Mouse (Mus musculus): Measurements from ENCODE around the gene Sgms1.
A peak's percentile ranks its signal among the peaks of the same experiment; 100 is the strongest.
"Not testable (repeated sequence)": the region's sequence is repeated elsewhere in the genome, so short reads cannot be mapped to it uniquely, and the experiment has no call there.

The Sgms1 gene

DNA sequence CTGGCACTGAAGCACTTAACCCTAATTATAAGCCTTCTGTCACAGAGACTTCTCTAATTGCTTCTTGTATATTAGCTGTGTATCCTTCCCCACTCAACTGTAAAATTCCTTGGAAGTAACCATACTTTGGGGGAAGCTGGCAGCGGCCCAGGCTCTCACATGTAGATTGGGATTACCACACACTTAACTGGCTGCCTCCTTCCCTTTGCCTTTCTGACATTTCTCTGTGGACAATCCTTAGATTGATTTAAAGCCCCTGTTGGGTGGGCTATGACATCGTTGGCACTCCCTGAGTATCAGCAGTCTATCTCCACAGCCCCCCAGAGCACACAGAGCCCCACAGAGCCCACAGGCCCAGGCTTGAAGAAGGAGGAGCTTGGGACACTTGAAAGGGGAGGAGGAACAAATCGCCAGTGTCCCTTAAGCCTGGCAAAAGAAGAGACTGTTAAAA, 8.0 kb downstream of the Sgms1 start:
- no peak for DNase-seq

DNA sequence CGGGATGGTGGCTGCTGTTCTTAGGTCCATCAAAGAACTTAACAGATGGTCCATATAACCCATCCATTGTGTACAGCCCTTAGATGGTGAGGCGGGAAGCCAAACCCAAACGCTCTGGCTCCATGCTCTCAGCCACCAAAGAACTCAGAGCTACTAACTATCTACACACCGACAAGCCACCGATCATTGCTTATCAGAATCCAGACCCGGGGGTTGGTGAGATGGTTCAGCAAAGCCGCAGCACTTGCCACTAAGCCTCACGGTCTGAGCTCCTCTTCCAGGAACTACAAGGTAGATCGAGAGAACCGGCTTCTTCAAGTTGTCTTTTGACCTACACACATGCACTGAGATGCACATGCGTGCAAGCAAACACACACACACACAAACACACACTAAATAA, 8.8 kb downstream of the Sgms1 start:
- DNase-seq: no peak

DNA sequence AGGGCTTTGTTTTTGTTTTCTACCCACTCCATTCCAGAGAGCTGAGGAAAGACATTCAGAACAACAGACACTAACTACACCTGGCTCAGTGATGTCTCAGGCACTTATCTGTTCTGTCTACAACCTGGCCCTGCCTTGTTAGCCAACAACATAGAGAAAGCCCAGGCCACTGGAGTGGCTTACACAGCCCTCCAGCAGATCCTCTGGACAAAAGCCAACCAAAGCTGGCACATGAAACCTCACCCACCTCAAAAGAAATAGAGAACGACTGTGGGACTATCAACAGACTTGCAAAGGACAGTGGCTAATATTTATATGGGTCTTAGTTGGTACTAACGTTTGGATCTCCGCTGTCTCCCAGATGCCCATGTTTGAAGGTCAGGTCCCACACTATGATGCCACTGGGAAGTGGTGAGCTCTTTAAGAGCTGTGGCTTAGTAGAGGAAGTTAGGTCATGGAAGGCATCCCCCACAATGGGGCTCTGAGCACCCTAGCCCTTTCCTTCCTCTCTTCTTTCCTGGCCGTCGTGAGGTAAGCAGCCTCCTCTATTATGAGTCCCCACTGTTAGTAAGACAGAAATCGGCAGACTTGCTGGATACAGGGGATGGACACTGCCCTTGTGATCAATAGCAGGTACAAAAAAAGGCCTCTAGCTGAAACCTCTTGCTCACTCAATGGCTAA, 10.1 kb downstream of the Sgms1 start:
- no peak for DNase-seq

DNA sequence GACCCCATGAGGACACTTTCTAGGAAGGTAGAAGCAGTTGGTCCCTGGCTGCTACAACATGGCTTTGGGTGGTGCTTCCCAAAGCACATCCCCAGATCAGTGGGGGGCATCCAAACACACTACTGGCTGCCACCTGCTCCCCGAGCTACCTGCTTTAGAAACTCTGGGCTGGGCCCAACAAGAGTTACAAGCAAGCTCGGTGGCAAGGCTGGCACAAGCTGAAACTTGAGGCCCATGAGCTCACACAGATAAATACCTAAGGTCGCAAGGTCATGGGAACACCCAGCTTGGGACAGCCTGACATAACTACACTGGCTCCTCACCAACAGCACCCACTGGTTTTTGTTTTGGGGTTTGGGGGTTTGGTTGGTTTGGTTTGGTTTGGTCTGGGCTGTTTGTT, 10.9 kb downstream of the Sgms1 start:
- no peak for DNase-seq

DNA sequence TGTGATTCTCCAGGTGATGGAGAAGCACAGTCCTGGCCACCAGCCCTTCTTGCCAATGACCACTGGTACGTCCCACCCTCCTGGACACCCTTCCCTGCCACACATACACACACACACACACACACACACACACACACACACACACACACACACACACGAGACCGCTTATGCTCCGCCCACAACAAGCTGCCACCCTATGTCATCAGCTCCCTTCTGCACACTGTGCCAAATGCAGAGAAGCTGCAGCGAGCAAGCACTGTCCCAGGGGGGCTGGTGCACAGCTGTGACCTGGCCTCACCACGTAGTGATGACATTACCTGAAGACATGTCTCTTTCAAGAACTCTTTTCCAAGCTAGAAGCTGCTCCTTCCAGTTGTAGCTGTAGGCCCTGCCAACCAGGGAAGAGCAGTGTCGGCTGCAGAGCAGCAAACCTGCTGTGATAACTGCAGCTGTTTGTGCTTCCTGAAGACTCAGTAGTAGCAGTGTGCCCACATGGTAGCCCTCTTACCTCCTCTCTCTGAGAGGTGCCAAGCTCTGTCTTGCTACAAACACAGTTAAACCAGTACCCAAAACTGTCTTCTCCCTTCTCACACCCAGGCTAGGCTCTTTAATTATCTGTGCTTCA, 11.7 kb downstream of the Sgms1 start:
- DNase-seq: peak; percentile 34 to 35

DNA sequence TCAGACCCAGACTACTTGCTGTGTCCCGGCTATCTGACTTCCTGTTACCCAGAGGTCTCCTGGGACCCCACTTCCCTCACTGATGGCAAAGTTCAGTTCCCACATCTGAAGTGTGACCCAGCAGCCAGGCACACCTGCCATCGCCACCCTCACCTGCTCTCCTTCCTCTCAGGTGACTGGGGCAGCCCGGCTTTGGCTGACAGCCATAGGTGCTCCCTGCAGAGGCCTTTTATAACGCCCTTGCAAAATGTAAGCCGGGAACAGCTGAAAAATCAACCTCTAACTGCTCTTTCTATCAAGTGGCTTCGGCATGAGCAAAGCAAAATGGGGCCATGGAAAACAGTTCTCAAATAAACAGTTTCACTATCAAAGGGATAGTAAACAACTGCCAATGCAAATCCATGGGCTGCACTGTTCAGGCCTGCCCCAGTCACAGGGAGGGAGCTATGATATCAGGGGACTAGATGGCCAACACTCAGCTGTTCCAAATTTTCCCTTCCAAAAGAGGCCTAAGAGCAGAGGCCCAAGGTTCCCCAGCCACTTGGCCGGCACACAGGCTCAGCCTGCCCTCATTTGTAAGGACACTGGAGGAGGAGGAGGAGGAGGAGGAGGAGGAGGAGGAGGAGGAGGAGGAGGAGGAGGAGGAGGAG, 12.5 kb downstream of the Sgms1 start:
- peak; percentile 40 to 45 for DNase-seq

DNA sequence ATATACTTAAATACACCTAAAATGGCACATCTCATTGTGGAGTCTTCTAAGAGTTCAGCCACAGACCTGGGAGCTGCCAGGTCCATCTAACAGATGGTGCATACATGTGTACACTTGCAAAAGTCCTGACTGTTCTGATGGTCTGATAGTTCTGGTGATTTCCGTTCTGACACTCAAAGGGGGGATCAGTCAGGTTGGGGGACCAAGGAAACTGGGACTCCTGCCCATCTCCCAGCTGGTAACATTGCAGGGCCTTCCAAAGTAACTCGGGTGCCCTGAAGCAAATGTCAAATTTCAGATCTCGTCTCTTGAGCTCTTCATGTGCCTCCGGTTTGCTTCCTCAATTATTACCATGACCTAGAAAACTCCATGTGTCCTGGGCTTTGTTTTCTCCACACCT, 13.5 kb downstream of the Sgms1 start:
- peak in 1 of 2 experiments; percentile 36 for DNase-seq

DNA sequence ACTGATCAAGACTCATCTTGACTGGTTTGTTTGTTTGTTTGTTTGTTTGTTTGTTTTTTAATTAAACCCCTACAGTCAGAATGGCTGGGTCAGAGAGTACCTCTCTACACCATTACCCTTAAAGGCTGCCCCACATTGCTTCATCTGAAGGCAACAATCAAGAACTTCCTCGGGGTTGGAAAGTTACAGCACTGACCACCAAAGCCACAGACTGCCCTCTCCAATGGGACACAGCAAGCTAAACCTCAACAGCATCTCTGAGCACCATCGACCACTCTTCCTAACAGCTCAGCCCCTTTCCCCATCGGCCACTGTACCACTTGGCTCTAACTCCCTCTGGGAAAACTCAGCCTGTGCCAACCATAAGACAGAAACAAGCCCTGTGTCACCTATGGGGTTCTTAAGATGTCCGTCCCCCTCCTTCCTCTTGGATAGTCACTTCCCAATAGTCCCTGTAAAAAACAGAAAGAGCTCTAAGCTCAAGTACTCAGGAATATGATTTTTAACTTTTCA, 14.0 kb downstream of the Sgms1 start:
- DNase-seq: no peak

DNA sequence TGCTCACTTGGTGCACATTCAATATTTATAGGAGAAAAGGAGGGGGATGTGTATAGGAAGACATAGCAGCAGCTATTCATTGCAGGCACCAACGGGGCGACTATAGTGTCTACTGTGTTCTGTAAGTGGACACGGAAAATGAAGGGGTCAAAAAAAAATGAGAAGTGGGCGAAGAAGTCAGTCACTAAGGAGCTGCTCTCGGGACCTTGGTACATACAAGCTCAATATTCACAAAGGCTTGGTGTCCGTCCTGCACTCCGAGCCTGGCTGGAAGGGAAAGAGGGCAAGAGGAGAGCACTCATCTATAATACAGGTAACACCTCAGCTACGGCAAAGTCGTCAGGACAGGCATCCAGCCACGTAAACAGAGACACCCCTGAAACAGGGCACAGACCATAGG, 14.8 kb downstream of the Sgms1 start:
- DNase-seq: no peak

DNA sequence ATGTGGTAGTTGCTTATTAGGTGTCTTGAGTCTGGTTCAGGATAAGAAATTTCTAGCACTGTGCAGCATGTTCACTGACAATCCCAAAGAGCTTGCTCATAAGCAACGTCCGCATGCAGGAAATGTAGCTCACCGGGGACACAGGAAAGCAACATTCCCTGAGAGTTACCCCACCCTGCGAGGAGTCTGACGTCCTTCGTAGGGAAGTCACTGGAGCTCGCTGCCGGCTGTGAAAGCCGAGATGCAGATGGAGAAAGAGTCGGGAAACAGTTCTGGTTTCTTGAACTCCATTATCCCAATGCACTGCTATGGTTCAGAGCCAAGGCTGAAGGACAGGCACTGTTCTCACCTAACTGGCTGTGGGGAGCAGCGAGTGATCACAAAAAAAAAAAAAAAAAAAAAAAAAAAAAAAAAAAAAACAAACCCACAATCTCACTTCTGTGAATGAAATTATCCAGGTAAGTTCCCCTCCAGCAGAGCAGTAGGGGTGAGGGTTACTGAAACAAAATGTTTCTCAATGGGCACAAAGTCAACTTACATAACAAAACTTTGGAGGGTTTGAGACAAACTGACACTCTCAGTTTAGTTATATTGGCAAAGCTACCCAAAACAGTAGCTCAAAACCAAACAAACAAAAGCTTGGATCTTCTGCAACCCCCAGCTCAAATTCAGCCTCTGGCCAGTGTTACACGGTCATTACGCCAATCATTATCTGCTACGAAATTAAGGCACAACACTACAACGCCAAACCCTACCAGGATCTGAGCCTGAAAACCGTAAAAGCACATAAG, 15.5 kb downstream of the Sgms1 start:
- no peak for DNase-seq

DNA sequence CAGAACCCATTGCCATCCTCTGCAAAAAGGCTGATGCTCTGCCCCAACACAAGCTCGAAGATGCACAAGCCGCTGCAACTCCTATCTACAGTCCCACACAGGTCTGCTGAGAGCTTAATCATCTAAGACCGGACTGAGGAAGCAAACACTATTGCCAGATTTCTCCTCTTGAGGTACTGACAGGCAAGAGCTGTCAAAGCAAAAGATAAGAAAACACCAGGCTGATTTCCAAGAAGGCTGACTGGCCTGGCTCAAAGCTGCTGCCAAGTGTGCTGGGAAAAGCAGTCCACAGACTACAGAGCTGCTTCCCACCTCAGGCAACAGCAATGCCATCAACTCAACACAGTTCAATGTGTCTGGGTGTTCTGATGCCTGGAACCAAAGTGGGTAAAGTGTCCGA, 17.1 kb downstream of the Sgms1 start:
- peak in 1 of 2 experiments; percentile 22 for DNase-seq

DNA sequence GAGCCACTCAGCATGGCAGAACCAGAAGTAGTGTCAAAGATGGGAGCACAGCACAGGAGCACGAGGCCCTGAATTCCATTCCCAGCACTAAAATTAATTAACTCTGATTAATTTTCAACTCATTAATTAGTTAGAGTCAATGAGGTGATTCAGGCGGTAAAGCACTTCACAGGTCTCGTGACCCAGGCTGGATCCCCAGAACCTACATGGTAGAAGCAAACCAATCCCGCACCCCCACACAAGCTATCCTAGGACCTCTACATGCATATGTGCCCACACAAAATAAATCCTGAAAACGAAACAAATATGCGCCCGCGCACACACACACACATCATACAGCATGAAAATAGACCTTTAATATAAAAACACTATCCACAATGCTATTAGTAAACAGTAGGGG, 22.2 kb downstream of the Sgms1 start:
- no peak for DNase-seq

DNA sequence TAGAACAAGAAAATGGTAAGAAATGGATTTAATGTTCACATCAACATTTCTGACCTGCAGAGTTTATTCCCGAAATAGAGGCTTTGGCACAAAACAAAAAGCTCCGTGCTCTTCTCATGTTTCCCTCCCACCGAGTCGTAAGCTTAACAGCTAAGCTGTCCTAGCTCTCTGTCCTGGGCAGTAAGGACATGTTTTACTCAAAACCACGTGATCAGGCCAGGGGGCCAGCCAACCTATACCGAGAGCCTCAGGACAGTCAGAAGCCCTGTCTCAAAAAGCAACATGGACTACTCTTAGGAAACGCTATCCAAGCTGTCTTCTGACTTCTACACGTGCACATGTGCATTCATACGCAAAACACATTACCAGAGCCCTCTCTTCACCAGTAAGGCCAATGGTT, 23.1 kb downstream of the Sgms1 start:
- no peak for DNase-seq

DNA sequence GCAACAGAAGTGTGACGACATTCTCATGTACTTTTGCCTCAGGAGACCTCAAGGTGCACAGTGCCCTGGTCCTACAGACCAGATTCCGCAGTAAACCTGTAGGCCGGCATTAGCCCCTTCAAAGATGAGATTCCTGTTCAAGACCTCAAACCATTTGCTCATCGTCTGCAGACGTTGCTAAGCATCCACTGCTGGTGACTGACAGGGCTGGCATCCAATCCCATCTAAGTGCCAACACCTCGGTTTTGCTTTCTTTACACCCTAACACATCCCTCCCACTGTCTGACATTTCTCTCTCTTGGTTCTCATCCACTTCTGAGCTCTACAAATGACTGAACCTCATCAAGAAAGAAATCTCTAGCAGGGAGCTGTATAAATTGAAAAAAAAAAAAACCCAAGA, 24.4 kb downstream of the Sgms1 start:
- DNase-seq: no peak

DNA sequence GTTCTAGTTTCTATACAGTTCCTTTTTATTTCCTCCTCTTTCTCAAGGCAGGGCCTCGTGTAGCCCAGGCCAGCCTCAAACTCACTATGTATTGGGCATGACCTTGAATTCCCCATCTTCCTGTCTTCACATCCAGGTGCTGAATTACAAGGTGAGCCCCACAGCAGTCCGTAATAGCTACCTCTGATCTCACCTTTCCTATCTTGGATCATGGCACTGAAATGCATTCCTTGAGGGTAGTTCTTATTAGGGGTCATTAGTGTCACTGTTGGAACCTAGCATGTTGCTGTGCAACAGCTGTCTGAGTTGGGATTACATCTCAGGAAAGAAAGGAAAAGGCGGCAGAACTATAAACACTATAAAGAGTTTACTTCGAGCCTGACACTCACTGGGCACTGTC, 25.9 kb downstream of the Sgms1 start:
- no peak for DNase-seq

DNA sequence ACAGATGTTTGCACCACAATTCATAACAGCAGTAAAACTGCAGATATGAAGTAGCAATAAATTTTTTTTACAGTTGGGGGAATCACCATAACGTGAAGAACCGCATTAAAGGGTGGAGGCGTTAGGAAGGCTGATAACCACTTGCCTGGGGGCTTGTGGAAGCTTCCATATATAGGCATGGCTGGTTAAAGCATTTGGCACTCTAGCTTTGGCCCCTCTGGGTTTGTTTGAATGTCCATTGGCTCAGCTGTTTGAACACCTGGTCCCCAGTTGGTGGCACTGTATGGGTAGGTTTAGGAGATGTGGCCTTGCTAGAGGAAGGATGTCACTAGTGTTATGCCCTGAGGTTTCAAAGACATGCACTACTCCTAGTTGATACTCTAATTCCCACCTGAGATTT, 27.0 kb downstream of the Sgms1 start:
- DNase-seq: no peak

DNA sequence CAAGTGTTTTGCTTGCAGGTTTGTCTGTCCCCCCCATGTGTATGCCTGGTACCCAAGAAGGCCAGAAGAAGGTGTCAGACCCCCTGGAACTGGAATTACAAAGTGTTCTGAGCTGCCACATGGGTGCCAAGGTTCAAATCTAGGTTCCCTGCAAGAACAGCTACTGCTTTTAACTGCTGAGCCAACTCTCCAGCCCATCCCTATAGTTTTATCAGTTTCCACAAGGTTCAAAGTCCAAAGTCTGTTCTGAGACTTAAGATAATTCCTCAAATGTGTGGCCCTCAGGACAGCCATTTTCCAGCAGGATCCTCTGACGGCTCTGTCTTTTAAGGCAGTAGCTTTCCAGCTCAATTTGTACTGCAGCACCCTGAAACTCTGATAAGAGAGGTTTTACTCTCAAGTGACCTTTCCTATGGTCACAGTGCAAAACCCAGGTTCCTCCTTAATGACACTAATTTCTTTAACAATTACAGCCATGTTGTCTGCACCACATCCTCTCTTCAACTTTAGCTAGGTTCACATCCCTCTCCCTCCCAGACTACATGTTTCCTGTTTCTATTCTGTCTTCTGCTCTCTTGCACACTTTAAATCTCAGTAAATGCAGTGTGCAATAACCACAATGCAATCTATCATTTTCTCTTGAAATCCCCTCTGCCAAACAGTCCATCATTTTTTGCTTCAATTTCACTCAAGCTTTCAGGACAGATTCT, 28.4 kb downstream of the Sgms1 start:
- DNase-seq: no peak

DNA sequence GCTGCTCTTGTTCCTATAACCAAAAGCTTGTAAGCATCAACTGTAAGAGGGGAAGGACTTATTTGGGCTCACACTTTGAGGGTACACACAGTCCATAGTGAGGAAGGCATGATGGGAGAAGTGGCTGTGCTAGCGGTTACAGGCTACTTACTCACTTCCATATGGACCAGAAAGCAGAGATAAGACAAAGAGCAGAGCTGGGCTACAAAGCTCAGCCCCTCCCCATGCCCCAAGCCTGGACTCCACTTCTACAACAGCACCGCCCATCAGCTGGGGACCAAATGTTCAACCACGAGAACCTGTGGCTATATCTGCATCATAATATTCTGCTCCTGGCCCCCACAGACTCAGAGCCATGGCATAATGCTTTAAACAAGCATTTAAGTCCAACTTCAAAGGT, 29.0 kb downstream of the Sgms1 start:
- no peak for DNase-seq

DNA sequence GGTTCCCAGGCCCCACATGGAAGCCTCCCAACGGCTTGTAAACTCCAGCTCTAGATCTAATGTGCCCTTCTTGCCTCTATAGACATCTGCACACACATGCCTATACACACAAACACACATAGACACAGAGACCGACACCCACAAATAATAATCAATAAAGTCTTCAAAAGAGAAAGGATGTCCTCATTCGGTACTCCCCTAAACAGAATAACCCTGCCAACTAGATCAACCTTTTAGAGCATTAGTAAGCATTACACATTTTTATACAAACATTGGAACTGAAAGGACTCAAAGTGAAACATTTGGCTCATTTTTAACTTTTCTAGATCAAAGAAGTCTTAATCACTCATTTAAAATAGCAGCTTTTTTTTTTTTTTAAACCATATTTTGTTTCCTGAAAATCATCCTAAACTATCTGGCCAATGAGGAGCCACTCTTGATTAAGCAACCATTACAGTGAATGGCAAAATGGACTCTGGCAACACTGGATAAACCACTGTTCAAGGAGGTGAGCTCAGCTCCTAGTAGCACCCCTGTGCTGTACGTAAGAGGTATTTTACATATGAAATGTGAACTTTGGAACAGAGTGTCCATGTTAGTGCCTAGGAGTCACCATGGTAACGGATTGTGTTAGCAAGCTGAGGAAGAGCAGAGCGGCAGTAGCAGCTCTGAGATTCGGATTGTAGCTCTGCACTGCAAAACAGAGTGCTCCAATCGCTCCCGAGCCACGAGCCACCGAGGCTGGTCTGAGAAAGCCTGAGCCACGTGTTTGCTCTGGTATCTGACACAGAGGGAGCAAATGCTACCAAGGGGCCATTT, 30.6 kb downstream of the Sgms1 start:
- no peak for DNase-seq

DNA sequence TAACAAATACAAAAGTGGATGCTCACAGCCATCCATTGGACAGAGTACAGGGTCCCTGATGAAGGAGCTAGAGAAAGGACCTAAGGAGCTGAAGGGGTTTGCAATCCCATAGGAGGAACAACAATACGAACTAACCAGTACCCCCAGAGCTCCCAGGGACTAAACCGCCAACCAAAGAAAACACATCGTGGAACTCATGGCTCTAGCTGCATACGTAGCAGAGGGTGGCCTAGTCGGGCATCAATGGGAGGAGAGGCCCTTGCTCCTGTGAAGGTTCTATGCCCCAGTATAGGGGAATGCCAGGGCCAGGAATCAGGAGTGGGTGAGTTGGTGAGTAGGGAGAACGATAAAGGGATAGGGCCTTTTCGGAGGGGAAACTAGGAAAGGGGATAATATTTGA, 31.5 kb downstream of the Sgms1 start:
- DNase-seq: not testable (repeated sequence)

DNA sequence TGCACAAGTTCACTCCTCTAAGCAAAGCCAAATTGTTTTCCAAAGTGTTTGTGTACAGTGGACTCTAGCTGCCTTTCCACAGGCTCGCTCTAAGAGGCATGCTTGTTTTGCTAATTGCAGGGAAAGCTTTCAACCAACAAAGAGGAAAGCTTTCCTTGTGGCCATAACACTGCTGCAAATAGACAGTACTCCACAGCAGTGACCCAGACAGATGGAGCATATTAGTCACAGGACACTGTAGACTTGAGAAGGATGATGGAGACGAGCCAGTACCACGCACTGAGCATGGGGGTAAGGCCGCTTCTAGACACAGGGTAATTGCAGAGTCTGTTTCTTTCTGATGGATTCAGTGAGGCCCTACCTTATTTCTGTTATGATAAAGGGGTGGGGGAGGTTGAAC, 33.3 kb downstream of the Sgms1 start:
- DNase-seq: peak; percentile 67 to 83

DNA sequence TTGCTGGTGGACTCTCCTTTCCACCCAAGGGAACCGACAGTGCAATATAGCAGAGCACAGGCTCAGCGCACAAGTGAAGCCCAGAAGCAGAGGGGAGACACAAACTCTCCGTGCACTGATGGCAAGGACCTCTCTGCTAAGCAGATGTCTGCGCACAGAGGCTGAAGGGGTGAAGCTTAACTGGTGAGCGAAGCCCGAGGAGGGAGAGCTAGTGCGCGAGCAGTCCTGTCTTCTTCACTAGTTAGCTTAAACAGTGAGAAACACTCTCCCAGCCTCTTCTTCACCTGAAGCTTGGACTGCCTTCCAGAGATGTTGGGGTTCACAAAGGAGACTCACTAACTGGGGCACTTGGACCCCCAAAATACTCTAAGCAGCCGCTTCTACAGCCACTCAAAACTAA, 36.1 kb downstream of the Sgms1 start:
- no peak for DNase-seq

Measured in cerebellum, adult 18-20 months (tissue).